Comparison of ENCODE assay signal across 8 mouse cellular contexts in genomic region chr3:45377391-45377998, GRCm38 (mm10). TPM values are rescaled to one million over a fixed set of nuclear protein-coding genes. Genes with fewer than 3 reads are reported as not detected.
DNase-seq lines count a peak whose midpoint lies in the region; ATAC-seq and TF ChIP-seq lines count a peak whose summit lies in the region.

No protein-coding gene starts in this region.

- 1% methylated on average over 26 of the region's 26 CpGs for WGBS in forebrain, postnatal 0 days
- under 1% methylated on average over 26 of the region's 26 CpGs for whole genome bisulfite sequencing in liver, embryonic 16.5 days (ENCODE audit: insufficient replicate concordance)
- under 1% methylated on average over 26 of the region's 26 CpGs for WGBS in stomach, embryonic 14.5 days

- H3K9me3 ChIP-seq in forebrain, postnatal 0 days (ENCODE audit: low read length) = no peaks in the 10 kb centered on the region
- H3K9me3 ChIP-seq in liver, embryonic 16.5 days (replicated peaks; ENCODE audit: control insufficient read depth, low read length) = no peaks in the 10 kb centered on the region
- H3K9me3 ChIP-seq in stomach, embryonic 14.5 days (ENCODE audit: control insufficient read depth, low read depth, low read length) = no peaks in the 10 kb centered on the region

- DNase-seq in kidney, adult 11 months = peak; percentile 2
- DNase-seq in kidney, adult 8-10 months = no peak
- DNase-seq in cerebellum, adult 11 months = peak; percentile 27
- DNase-seq in forebrain, postnatal 0 days = peak; percentile 89
- DNase-seq in kidney, adult 9 months = peak; percentile 8
- DNase-seq in spleen, adult 18-20 months = no peak

- peak overlapping the region; percentile 92 for H3K4me2 ChIP-seq in forebrain, postnatal 0 days (ENCODE audit: low read depth)
- peak overlapping the region; percentile 63 for H3K4me2 ChIP-seq in liver, embryonic 16.5 days (ENCODE audit: low read depth, low read length)
- H3K4me2 ChIP-seq in stomach, embryonic 14.5 days (replicated peaks; ENCODE audit: low read depth, low read length) = peak overlapping the region; percentile 97

- no peak for TF ChIP-seq CTCF in forebrain, postnatal 0 days (IDR thresholded peaks at IDR 0.05; ENCODE audit: low read depth)

- H3K36me3 ChIP-seq in forebrain, postnatal 0 days (ENCODE audit: insufficient read depth) = no peaks in the 10 kb centered on the region
- H3K36me3 ChIP-seq in liver, embryonic 16.5 days (ENCODE audit: control insufficient read depth, insufficient read depth) = no peaks in the 10 kb centered on the region
- no peaks in the 10 kb centered on the region for H3K36me3 ChIP-seq in stomach, embryonic 14.5 days (ENCODE audit: control insufficient read depth, insufficient read depth, low read length)

- H3K4me1 ChIP-seq in forebrain, postnatal 0 days (ENCODE audit: insufficient read depth) = no peaks in the 10 kb centered on the region
- H3K4me1 ChIP-seq in liver, embryonic 16.5 days (ENCODE audit: control insufficient read depth, low read depth, low read length) = peaks cover 3% of the 10 kb centered on the region
- 0 out of 2 replicates have a peak, but pooled peaks cover 3% of the 10 kb centered on the region for H3K4me1 ChIP-seq in stomach, embryonic 14.5 days (ENCODE audit: control insufficient read depth, insufficient read depth, low read length)

- peak overlapping the region; percentile 85 for H3K27ac ChIP-seq in forebrain, postnatal 0 days (ENCODE audit: low read depth, low read length)
- no peak overlapping the region for H3K27ac ChIP-seq in liver, embryonic 16.5 days (ENCODE audit: low read length)
- no peak overlapping the region for H3K27ac ChIP-seq in stomach, embryonic 14.5 days (ENCODE audit: low read length)

- H3K9ac ChIP-seq in forebrain, postnatal 0 days = peak overlapping the region; percentile 70
- H3K9ac ChIP-seq in liver, embryonic 16.5 days (ENCODE audit: low read depth, low read length) = no peak overlapping the region
- H3K9ac ChIP-seq in stomach, embryonic 14.5 days (replicated peaks; ENCODE audit: low read depth, low read length) = peak overlapping the region; percentile 38; the same call in 1 of the 2 replicates

- H3K27me3 ChIP-seq in forebrain, postnatal 0 days (ENCODE audit: insufficient read depth, low read length) = no peaks in the 10 kb centered on the region
- peaks cover 67% of the 10 kb centered on the region for H3K27me3 ChIP-seq in liver, embryonic 16.5 days (ENCODE audit: control insufficient read depth, insufficient read depth, low read depth, low read length)
- no peaks in the 10 kb centered on the region for H3K27me3 ChIP-seq in stomach, embryonic 14.5 days (ENCODE audit: control insufficient read depth, insufficient read depth, low read length)

- peak; percentile 33 for ATAC-seq in forebrain, postnatal 0 days
- ATAC-seq in liver, embryonic 16.5 days (ENCODE audit: low read depth) = no peak
- no peak for ATAC-seq in stomach, embryonic 14.5 days (ENCODE audit: insufficient number of reproducible peaks, insufficient read depth, low FRiP score, low read depth)

- H3K4me3 ChIP-seq in forebrain, postnatal 0 days (ENCODE audit: low read depth, low read length) = peak overlapping the region; percentile 79
- peak overlapping the region; percentile 42 for H3K4me3 ChIP-seq in liver, embryonic 16.5 days (ENCODE audit: low read depth, low read length)
- peak overlapping the region; percentile 60 for H3K4me3 ChIP-seq in stomach, embryonic 14.5 days (ENCODE audit: low read depth, low read length)

RNA-seq across cellular contexts. Expression of gene Pcdh10, which starts 0.7 kb away (rescaled TPM):
- 105 and 123 TPM in 2 replicates for total RNA-seq in forebrain, postnatal 0 days (2014; rRNA removed)
- 14.0 and 17.9 TPM in 2 replicates for polyA plus RNA-seq in forebrain, postnatal 0 days (2015; fragmentation: Nextera tagmentation; extraction: Ambion mirVana)
- not detected in 2 replicates for polyA plus RNA-seq in liver, embryonic 16.5 days (2015; fragmentation: Nextera tagmentation; extraction: Ambion mirVana)
- polyA plus RNA-seq in stomach, embryonic 14.5 days (2014; fragmentation: Nextera tagmentation; extraction: Ambion mirVana) = 2.8 and 4.2 TPM in 2 replicates

Comparison
In these comparisons a context has a peak if more than half of its experiments do, and no peak if none do; other contexts are left out.
1. DNase-seq: peak in kidney, adult 11 months (single experiment), cerebellum, adult 11 months (single experiment), forebrain, postnatal 0 days (single experiment) and kidney, adult 9 months (single experiment); none in kidney, adult 8-10 months (0 of 2) and spleen, adult 18-20 months (0 of 2).
2. Peak in every context shown above with its lines, with median percentiles within 50 percentile points of each other: H3K4me2 ChIP-seq and H3K4me3 ChIP-seq.